Mouse (Mus musculus) cerebellum, adult 9-11 months (tissue): ENCODE measurements at regions not wholly inside any gene's neighbourhood (a gene's known extent, or its start where the extent isn't known, plus 50 kb on each side); places are given as distances from the start of the nearest gene placed in this dataset.
A peak's percentile ranks its signal among the peaks of the same experiment; 100 is the strongest.

Experiments
- DNase-seq: peaks from one replicate; pipeline ENCODE4 v3.0.0; 2022

- DNase-seq: no peak
Observed at GRCm38 (mm10) chr2:64706646-64707177, 318.1 kb downstream of the Grb14 start.

DNA sequence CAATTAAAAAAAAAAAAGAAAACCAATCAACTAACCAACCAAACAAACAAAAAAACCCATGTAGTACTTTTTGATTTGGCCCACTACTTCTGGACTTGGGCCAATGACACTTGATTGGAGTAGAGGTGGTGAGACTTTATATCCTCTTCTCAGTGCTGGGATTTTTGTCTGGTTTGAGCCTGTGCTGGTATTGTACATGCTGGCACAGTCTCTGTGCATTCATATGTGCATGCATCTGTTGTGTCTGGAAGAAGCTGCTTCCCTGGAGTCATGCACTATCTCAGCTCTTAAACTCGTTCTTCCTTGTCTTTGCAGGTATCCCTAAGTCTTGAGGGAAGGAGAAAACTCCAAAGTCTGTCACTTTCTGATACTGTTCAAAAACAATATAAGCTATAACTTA is 328.8 kb downstream of the Grb14 start:
- no peak for DNase-seq

DNA sequence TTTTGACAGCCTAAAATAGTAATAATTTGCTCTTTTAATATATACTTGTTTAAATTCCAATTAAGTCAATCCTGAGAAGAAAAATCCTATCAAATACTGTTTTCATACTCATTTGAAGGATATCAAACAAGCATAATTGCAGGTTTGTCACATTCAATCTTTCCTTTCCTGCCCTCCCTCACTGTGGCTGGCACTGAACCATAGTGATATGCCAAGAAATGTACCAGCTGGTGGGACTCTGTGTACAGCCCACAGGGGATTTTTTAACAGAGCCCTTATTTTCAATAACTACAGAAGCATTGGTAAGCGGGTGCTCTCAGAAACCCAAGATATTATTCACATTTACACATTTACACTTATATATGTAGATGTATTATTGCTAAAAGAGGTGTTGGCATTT is 333.3 kb downstream of the Grb14 start:
- DNase-seq: no peak

DNA sequence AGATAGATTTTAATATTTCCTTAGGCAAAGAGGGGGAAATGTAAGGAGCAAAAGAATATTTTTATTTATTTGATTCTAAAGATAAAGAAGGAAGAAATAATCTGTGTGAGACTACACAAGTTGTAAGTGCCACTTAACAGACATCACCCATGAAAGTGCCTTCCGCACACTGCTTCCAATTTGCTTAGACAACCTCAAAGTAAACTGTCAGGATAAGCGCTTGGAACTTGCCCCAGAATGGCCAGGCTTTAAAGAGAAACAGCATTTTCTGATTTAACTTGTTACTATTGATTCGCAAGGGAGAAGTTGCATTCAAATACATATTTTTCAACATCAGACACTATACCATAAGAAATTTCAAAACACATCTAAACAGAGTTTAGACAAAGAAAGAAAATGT is 333.8 kb downstream of the Grb14 start:
- no peak for DNase-seq

DNA sequence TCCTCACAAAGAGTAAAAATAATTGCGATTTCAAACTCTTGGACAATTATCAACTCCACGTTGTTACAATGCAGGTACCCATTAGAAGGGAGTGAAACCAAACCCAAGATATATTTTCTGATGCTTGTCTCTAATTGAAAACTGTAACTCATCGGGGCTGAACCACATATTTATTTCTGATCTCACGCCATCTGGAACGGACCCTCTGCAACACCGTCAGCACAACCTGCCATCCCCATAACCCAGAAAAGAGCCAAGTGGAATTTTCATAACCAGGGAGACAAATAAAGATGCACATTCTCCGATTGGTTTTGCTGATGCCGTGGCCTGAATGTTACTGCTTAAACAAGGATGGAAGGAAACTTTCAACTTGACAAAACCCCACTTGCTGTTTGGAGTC is 338.0 kb downstream of the Grb14 start:
- no peak for DNase-seq

GRCm38 (mm10) chr2:64649614-64650013 is 375.2 kb downstream of the Grb14 start:
- DNase-seq: no peak

DNA sequence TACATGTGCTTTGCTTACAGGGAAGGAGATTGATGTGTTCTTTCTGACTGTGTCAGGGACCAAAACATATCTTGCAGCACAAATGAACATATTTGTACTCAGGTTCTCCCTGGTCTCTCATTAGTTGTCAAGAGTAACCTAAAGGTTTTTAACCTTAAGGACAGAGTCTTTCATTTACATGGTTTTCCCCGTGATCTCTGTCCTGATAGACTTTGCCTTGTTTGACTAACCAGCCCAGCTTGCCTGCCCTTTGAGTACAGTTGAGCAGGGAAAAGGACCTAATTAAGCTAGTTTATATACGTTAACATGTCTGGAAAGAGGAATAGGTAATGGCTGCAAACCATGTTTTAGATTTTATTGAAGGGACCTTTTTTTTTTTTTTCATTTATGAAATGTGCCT is 407.9 kb downstream of the Grb14 start:
- no peak for DNase-seq

DNA sequence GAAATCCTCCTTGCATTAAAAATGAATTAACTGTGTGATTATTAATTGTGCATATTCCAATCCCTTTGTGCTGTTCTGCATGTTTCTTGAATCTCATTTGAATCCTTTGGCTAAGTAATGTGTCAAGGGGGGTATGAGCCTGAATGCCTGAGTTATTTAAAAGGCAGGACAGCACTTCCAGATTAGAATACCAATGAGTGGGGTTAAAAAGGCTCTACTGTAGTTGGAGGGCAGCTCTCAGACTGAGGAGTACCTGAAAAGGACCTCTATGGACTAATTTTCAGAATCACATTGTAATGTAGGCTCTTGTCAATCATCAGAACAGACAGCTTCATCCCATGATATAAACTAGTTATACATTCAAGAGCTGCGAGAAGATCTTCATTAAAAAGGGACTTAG is 417.9 kb downstream of the Grb14 start:
- DNase-seq: no peak

DNA sequence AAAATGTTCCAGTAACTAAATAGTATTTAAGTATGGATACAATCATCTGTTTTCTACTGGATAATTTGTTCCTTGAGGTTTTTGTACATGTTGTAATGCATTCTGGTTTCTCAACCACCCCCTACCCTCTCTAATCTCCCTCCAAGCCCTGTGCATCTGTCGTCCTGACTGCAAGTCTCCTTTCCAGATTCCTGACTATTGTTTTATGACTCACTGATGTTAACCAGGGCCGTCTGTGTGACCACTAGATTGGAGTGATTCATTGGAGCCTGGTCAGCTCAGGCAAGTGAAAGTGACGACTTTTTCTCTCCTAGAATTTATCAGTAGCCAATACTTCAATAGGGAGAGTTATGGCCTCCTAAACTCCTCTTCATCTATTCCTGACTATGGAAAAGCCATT is 442.5 kb downstream of the Grb14 start:
- DNase-seq: no peak

DNA sequence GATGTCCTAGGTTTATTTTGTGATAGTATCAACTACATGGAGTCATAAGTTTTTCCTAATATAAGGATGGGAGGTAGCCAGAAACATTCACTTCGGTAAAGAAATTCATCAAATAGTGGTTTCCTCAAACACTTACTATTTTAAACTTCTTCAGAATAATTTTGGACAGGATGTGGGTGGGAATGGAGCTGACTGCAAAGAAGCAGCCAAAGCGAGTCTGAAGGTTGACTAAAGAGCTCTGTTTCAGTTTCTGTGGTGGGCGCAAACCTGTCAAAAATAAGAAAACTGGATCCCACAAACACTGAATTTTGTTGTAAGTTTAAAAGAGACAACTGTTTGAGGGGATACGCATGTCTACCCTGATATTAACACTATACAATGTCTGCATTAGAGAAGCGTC is 438.2 kb upstream of the Fign start:
- DNase-seq: no peak

DNA sequence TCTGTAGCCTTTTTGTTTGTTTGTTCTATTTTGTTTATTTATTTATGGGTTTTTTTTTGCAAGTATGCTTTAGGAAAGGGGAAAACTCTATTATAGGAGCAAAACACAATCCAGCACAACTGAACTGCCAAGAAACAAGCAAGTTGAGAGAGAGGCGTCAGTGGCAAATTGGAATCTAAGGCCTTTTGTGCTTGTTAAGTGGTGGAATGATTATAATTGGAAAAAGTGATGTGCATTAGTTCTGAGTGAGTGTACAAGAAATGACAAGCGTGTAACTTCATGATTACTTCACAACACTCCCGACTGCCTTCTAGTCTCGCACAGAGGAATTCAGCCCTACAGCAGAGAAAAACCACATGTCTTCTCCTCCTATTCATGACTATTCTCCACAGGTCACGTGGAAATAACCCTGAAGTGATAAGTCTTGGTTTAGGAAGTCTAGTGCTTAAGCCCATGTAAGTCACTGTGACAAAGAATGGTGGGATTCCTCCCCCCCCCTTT is 437.6 kb upstream of the Fign start:
- DNase-seq: no peak

DNA sequence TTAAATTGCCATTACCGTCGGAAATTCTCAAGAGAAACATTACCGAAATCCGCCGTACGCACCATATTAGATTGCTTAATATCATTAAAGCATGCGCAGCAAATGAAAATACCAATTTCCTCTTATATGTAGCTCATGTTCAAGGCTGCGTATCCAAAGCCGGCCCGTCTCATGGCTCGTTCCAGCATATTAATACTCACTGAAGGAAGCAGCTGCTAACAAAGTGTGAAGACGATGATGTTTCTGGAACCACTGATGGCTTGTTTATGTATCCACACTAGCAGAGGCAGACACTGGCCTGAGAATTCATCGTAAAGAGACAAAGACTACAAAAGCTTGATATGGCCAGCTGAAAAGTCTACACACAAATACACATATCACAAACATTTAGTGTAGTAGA is 437.0 kb upstream of the Fign start:
- DNase-seq: no peak

- no peak for DNase-seq
Observed at GRCm38 (mm10) chr2:64534344-64534743, 436.5 kb upstream of the Fign start.

- no peak for DNase-seq
Observed at GRCm38 (mm10) chr2:64522722-64523121, 424.9 kb upstream of the Fign start.

- DNase-seq: no peak
Observed at GRCm38 (mm10) chr2:64522233-64522632, 424.4 kb upstream of the Fign start.

GRCm38 (mm10) chr2:64495725-64496124 is 397.9 kb upstream of the Fign start:
- no peak for DNase-seq

GRCm38 (mm10) chr2:64466412-64466970 is 368.7 kb upstream of the Fign start:
- DNase-seq: no peak

- no peak for DNase-seq
Observed at GRCm38 (mm10) chr2:64462466-64463114, 364.8 kb upstream of the Fign start.

GRCm38 (mm10) chr2:64462041-64462440 is 364.2 kb upstream of the Fign start:
- no peak for DNase-seq

DNA sequence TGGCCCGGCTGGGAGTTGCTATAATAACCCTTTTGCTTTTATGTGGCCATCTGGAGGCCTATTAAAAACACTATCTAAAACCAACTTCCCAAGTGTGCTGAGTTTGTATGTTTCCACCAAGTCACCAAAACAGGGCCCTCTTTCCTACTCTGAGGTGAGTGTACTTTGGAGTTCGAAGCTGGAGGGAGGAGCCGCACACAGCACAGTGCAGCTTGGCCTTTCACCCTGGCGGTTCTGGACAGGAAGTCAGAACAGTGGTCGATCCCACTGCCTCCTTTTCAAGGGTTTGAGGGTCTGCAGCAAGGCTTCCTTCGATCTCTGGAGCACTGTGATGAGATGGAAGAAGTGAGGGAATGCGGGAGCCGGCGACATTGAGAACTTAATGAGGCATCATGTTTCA is 363.8 kb upstream of the Fign start:
- no peak for DNase-seq

- DNase-seq: no peak
Observed at GRCm38 (mm10) chr2:64458171-64458570, 360.3 kb upstream of the Fign start.

DNA sequence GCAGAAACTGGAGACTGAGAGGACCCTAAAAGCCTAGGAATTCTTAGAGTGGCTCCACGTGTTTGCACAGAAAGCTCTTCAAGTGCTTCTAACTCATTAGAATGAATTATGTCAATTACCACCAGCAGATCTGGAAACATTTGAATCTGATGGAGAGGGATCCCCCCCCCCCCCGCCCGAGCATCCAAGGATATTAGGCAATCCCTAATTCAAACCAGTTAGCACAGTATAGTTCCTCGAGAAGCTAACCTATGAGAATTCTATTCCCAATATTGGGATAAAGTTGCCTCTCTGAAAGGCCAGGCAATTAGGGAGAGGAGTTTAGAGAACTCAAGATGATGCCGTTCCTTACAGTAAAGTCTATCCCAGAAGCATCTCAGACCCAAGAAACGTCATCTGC is 354.9 kb upstream of the Fign start:
- no peak for DNase-seq

DNA sequence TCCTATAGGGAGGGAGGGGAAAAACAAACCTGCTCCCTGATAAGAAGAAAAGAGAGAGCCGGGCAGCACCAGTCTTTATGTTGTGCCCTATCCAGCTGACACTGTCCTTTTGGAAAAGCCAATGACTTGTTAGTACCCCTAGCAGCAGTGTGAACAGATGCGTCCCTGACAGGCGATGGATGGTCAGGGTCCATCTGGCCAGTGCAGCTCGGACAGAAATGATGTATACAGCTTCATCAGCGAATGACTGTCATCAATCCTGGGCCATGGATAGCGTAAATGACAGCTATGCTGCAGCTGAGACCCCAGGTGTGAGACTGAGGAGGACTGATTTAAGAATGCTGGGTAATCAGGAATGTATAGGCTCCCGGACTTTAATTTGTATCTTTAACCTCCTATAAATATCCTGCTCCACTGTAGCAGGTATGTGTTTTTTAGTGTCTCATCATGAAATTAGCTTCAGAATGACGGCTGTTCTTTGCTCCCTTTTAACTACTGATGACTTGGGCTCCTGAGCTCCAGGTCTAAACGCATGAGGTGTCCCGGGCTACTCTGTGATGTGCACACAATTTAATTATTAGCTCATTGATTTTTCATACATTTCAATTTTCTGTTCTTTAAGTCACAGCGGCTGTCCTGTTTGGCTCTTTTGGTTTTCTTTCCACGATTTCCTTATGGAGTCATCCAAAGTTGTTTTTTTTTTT is 353.9 kb upstream of the Fign start:
- no peak for DNase-seq

- DNase-seq: peak; percentile 21
Observed at GRCm38 (mm10) chr2:64443171-64443570, 345.3 kb upstream of the Fign start.
